Mouse (Mus musculus): ENCODE measurements at regions not wholly inside any gene's neighbourhood (a gene's known extent, or its start where the extent isn't known, plus 50 kb on each side); places are given as distances from the start of the nearest gene placed in this dataset.

DNA sequence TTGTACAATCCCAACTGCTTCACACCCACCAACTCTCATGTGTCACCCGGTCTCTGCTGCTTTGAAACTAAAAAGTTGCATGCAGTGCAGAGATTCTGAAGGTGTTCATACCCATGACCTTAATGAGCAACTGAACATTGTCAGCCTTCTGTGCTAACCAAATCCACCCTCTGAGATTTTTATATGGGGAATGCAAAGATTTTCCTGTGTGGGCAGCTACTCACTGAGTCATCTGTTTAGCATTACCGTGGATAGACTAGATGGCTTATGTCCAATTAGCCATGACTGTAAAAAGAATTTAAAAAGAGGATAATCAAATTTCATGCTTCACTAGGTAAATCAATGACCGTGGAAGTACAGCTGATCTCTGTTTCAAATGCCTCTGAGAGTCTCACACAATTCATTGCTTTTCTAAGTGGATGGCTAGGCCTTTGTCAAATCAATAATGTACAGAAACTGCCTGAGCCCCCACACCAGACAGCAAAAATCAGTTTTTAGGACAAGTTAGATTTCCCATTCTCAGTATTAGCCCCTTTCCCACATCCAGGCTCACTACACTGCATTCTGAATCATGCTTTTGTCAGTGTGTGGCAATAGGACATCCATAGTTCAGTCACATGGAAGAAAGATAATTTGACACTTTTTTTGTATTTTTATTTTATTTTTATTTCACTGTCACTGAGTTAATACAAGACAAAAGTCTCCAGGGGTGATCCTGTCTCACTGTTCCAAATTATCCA lies 781.8 kb upstream of the Ins1 start:
- H3K4me1 ChIP-seq (replicated peaks; ENCODE audit: control insufficient read depth, insufficient read depth, low read length), result no peaks in the 10 kb centered on the region
- no peak overlapping the region for H3K4me3 ChIP-seq (ENCODE audit: low read depth, low read length)
- H3K36me3 ChIP-seq (ENCODE audit: control insufficient read depth, insufficient read depth, low read length), result no peaks in the 10 kb centered on the region
- no peak overlapping the region for H3K27ac ChIP-seq (ENCODE audit: low read depth, low read length)
- ATAC-seq (replicated peaks; ENCODE audit: low FRiP score) (peak; percentile 49), DNase-seq (ENCODE audit: low spot score) (no peak)
- H3K9me3 ChIP-seq (ENCODE audit: control insufficient read depth, low read length), result no peaks in the 10 kb centered on the region
- WGBS, result 20% methylated on average over 3 of the region's 3 CpGs
- no peak overlapping the region for H3K4me2 ChIP-seq (ENCODE audit: low read depth, low read length, severe bottlenecking)
- H3K9ac ChIP-seq (ENCODE audit: low read length), result no peak overlapping the region
- no peaks in the 10 kb centered on the region for H3K27me3 ChIP-seq (ENCODE audit: control insufficient read depth, insufficient read depth, low read length)
